Mouse (Mus musculus) embryo, embryonic 11.5 days (tissue): Measurements from ENCODE around the gene Gdf15.

Experiments
- DNase-seq: peaks from one replicate; pipeline ENCODE4 v3.0.0-alpha.2; 2012; ENCODE audit warnings: low read depth, low spot score

Gdf15 gene

DNA sequence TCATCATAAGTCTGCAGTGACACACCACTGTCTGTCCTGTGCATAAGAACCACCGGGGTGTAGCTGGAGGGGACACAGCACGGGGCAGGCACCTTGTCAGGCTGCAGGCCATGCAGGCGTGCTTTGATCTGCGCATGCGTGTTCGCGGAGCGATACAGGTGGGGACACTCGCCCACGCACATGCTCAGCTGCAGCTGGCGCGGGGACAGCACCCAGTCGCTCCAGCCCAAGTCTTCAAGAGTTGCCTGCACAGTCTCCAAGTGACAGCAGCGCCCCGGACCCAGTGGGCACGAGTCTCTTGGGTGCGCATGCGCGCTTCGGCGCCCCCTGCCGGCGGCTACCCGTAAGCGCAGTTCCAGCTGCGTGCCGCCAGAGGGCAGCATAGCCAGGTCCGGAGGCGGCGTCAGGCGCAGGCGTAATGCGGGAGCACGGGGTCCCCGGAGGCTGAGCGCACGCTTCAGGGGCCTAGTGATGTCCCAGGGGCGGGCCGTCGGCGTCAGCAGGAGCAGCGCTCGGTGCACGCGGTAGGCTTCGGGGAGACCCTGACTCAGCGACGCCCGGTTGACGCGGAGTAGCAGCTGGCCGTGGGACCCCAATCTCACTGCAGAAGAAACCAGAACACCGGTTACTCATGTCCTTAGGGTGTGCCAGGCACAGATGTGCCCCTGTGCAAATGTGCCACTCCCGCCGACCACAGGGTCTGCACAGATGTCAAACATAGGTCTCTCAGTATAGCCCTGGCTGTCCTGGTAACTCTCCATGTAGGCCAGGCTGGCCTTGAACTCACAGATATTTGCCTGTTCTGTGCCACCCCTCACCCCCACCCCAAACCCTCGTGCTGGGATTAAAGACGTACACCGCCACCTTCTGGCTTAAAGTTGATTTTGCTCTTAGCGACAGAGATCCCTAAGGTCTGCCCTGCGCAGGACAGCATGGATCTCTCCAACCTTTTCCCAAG, 2.4 kb downstream of the Gdf15 start:
- DNase-seq = peak; percentile 85

DNA sequence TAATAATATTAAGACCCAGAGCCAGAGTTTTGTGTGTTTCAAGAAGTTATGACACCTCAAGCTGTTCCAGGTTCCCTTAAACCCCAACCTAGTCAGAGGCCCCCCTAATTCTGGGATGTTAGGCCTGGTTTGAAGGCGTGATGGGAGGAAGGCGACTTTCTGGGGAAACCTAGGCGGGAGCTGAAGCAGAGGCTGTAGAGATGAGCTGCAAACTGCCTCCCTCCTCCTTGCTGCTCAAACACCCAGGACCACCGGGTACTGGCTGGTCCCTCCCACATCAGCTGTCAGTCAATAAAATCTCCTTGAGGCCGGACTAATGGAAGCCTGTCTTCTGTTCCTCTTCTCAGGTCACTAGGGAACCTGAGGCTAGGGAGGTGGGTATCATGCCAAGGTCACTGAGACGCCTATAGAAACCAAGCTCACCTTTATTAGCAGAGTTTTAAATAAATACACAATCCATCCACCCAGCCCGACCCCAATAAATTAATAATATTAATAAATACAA, 3.2 kb downstream of the Gdf15 start:
- DNase-seq = no peak

DNA sequence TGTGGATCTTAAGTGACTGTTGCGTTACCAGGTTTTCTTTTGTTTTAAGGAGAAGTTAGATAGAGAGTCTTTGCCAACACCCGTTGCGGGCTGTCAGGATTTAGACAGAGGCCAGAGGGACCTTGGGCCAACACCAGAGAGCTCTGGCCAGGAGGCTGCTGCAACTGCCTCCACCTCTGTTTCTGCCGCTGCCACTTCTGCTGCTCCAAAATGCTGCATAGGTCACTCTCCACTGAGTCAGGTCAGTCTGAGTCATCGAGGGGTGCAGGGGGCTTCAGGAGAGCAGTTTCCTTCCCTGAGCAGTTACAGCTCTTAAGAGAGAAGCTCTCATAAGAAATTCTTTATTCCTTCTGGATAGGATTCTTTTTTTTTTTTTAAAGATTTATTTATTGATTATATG, 5.2 kb downstream of the Gdf15 start:
- DNase-seq = no peak

GRCm38 (mm10) chr8:70625104-70625503, 7.2 kb downstream of the Gdf15 start:
- DNase-seq = no peak

- no peak for DNase-seq
Measured at GRCm38 (mm10) chr8:70622220-70622619, 10.0 kb downstream of the Gdf15 start.

- DNase-seq = no peak
Measured at GRCm38 (mm10) chr8:70618888-70619334, 13.3 kb downstream of the Gdf15 start.

DNA sequence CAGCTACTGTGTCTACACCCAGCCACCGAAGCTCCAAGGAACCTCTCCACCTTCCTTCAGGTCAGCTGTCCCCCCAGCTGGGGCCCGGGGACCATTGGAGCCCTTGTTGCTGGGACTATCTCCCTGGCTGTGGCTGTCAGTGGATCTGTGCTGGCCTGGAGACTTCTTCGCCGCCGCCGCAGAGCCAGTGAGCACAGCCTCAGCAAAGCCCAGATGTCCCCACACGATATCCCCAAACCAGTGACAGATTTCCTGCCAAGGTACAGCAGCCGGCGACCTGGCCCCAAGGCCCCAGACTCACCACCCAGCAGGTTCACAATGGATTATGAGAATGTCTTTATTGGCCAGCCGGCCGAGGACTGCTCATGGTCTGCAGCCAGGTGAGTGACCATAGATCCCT, 14.3 kb downstream of the Gdf15 start:
- DNase-seq = no peak

DNA sequence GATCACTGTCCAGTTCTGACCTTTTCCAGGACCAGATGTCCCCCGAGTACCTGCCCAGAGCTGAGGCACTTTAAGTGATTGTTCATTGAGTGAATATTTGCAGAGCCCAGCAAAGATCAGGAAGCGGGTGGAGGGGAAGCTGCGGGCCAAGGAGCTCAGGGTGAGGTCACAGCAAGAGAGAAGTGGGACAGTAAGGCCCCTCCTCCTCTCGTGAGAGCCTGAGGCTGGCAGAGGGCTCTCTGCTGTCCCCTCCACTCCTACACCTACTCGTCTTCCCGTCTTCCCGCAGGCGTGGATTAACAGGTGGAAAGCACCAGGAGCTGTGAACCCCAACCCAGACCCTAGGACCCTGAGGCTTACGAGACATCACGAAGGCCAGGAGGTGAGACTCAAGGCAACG, 15.6 kb downstream of the Gdf15 start:
- DNase-seq = no peak

GRCm38 (mm10) chr8:70615894-70616293, 16.4 kb downstream of the Gdf15 start, which contains the start of gene Lrrc25:
Lrrc25 (plus strand) TSS chr8:70616155.
- no peak for DNase-seq

DNA sequence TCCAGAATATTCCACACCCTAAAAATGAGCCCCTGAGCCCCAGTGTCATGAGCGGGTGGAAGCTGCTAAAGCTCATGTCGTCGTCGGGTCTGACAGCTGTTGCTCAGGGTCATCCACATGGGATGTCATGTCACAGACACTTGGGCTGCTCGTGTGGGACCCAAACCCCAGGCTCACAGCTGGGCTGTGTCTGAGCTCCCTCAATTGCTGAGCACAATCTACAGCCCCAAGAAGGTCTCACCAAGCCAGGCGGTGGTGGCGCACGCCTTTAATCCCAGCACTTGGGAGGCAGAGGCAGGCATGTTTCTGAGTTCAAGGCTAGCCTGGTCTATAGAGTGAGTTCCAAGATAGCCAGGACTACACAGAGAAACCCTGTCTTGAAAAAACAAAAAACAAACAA, 17.0 kb downstream of the Gdf15 start:
- no peak for DNase-seq

DNA sequence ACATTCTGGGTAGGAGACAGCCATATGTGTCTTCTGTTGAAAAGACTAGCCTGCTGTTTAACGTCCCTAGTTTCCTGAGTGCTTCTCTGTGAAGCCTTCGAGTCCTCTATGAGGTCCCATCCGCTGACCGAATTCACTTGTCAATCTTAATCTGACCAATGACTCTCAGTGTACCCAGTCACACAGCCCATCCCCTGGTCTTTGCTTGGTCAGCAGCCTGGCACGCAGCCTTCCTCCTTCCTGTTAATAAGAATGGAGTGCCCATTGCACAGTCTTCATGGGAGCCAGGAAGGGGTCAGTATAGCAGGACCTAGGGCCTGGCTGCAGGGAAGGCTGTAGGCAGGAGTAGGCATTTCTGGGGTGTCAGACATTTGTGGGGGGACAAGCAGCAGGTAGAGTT, 17.8 kb downstream of the Gdf15 start:
- DNase-seq = no peak

DNA sequence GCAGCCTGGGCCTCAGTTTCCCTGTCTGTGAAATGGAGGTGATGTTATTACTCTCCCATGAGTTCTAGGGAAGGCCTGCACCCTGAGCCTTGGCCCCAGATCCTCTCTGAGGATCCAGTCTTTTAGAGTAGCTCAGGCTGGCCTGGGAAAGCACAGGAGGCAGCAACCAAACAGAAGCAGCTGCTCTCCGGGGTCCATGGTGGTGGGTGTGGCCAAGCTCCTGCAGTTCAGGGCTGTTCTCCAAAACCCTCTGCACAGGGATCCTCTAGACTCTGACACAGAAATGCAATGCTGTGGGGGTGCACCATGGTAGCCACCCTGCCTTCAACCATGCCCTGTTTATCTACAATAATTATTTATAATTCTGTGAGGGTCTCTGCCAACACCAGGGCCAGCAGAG, 18.5 kb downstream of the Gdf15 start:
- DNase-seq = no peak

- peak; percentile 76 for DNase-seq
Measured at GRCm38 (mm10) chr8:70611849-70612248, 20.4 kb downstream of the Gdf15 start.

DNA sequence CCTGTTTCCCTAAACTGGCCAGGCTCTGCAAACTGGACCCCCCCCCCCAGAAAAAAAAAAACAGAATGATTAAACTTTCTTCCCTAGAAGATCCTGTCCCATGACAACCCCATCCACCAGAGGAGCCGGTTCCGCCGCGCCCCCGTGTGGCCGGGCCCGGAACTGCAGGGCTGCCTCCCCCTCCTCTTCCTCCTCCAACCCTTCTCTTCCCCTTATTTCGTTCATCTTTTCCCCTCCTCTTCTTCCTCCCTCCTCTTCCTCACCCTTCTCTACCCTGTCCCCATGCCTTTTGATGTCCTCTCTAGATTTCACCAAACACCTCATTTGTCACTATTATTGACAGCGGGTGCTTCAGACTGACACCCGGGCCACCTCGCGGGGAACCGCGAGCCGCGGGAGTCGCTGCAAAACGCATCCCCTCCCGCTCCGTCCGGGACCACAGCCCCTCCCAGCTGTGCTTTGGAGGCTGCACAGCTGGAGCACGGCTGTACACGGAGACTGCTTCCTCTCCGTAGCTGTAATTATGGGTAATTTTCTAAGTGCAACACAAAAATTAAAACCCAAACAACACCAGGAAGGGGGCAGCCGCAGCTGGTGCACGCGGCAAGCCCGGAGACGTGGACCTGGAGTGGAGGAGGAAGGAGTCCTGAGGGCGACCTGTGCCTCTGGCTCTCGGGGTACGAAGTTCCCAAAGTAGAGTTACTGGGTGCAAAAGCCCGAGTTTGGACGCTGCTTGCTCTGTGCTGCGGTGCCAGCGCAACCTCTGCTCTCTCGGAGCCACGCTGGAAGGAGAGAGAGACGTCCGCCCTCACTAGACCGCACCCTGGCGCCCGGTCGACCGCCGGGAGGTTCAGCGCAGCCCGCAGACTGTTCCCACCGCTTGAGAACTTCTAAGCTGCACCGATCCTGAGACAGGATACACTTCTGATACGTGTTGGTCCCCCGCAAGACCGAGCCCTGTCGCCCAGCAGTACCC, 21.2 kb downstream of the Gdf15 start:
- no peak for DNase-seq

GRCm38 (mm10) chr8:70609849-70610795, 22.1 kb downstream of the Gdf15 start:
- DNase-seq = peak; percentile 89

DNA sequence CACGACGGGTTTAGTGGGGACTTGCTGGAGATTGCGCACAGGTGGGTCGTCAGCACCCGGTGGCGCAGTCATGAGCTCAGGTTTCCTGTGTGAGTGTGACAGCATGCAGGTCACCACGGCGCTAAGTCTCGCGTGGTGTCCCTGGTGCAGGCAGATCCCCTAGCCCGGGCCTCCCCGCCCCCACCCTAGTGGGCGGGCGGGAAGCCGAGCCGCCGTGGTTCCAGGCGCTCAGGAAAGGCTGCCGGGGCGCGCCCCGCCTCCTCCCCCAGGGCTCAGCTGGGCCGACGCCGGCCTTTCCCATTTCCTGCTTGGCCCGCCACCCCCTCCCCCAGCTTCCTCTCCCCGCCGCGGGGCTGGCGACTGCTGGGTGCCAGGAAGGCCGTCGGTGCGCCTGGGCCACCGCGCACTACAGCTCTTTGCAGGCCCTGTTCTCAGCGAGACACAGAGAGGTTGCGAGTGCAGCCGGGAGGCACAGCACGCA, 22.8 kb downstream of the Gdf15 start:
- DNase-seq = peak; percentile 82

DNA sequence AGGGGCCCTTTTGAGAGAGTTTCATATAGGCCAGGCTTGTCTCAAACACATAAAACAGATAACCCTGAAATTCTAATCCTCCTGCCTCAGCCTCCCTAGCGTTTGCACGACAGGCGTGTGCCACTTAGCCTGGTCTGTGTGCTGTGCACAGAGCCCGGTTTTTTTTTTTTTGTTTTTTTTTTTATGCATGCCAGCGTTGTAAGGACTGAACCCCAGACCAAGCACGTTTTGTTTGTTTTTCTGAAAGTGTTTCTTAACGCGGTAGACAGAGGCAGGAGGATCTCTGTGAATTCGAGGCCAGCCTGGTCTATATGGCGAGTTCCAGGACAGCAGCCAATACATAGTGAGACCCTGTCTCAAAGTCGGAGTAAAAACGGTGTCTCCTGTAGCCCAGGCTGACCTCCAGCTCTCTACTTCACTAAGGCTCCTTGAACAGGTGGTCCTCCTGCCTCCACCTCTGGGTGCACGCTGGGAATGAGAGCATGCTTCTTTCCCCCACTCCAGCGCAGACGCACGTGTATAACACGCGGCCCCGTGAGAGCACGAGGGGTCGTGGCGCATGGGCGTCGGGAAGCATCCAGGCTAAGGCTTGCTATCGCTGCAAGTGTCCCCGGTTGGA, 23.4 kb downstream of the Gdf15 start, which contains the start of gene Ssbp4:
Gene Ssbp4, minus strand, starts transcription at position 124 of the 619 bp plus-strand sequence.
- DNase-seq = no peak

DNA sequence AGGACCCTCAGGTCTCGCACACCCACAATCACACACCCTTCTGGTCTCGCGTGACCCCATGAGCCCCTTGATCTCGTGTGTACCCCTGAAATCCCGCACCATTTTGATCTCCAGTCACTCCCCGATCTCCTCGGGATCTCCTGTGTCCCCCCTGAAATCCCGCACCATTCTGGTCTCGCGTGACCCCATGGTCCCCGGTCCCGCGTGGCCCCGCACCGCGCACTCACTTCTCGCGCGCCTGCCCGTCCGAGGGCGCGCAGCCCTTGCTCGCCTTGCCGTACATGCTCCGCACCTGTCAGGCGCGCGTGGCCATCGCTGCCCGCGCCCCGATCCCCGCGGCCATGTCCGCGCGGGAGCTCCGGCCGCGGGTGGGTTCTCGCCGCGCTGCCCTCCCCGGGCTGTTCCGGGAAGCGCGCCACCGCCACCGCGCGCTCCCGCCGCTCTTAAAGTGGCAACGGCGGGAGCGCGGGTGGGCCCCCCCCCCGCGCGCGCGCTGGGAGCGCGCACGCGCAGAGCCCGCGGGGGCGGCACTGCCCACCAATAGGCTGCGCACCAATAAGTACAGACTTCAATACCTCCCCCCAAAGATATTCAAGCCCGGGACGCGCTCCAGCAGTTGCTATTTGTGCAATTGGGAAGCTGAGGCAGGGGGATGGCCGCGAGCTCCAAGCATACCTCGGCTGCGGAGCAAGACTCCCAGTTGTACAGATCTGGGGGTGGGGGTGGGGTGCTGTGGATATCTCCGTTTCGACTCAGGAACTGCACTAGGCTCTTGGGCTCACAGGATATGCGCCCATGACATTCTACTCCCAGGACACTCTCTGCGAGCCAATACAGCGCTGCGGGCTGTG, 24.1 kb downstream of the Gdf15 start:
- no peak for DNase-seq

GRCm38 (mm10) chr8:70607603-70607897, 24.7 kb downstream of the Gdf15 start:
- DNase-seq = no peak
